Mouse (Mus musculus) forebrain, embryonic 12.5 days (tissue): ENCODE measurements around the gene Plac1. TPM values are rescaled to one million over a fixed set of nuclear protein-coding genes. Genes with fewer than 3 reads are reported as not detected.

Experiments
- ATAC-seq: fragments of 200-750 bp; cut with Nextera tagmentation; 2 replicates; pipeline ENCODE4 v1.8.0; 2017; ENCODE audit warnings: moderate TSS enrichment; ENCODE audit not compliant: low FRiP score
- H3K27ac ChIP-seq: fragments of 300-500 bp; sonication (generic); 2 replicates; pipeline ENCODE4 v1.5.1; 2016; ENCODE audit warnings: mild to moderate bottlenecking
- H3K27me3 ChIP-seq: fragments of 300-500 bp; sonication (generic); 2 replicates; pipeline ENCODE4 v1.6.1; 2016; ENCODE audit warnings: mild to moderate bottlenecking
- H3K36me3 ChIP-seq: fragments of 300-500 bp; sonication (generic); replicated peaks from 2 replicates; pipeline ENCODE4 v1.6.1; 2016; ENCODE audit warnings: mild to moderate bottlenecking
- H3K4me1 ChIP-seq: fragments of 300-500 bp; sonication (generic); 2 replicates; pipeline ENCODE4 v1.6.1; 2016
- H3K4me2 ChIP-seq: fragments of 300-500 bp; sonication (generic); 2 replicates; pipeline ENCODE4 v1.6.1; 2016; ENCODE audit warnings: mild to moderate bottlenecking, moderate library complexity
- H3K4me3 ChIP-seq: fragments of 300-500 bp; sonication (generic); replicated peaks from 2 replicates; pipeline ENCODE4 v1.5.1; 2016; ENCODE audit warnings: mild to moderate bottlenecking
- H3K9ac ChIP-seq: fragments of 300-500 bp; sonication (generic); 2 replicates; pipeline ENCODE4 v1.6.1; 2016; ENCODE audit warnings: mild to moderate bottlenecking
- H3K9me3 ChIP-seq: fragments of 300-500 bp; sonication (generic); 2 replicates; pipeline ENCODE4 v1.6.1; 2016
- WGBS: fragments of 180-500 bp; shearing (Covaris S2); methylation state at CpG from one replicate; pipeline ENCODE4 v1.1.7; 2016; 5-methylcytosine and 5-hydroxymethylcytosine counted together
- polyA plus RNA-seq: library from polyadenylated mRNA; unstranded; fragments of >200 nt; fragmentation: Nextera tagmentation; extraction: Ambion mirVana; gene quantifications from 2 replicates; pipeline ENCODE4 v1.2.1, GENCODE M21; 2016

Plac1 gene
- polyA plus RNA-seq, 1 experiment from 2014 or later: 0.97 TPM

DNA sequence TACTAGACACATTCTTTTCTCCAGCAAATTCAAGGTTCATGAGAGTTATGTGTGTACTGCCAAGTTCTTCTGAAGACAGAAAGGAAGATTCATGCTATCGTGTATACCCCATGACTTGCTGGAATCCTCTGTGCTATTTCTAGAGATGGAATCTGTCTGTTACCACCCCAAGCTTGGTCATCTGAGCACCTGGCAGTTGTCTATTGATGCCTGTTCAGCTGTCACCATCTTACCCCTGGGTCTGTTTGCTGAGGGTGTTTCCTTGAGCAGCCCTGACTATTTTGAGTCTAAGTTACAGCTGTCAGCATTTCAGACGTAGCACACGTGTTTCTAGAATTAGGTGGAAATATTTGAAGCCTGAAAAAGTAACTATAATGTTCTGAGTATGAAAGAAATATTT is 60.1 kb downstream of the Plac1 start:
- no peak overlapping the region for H3K4me2 ChIP-seq
- 86% methylated on average over 3 of the region's 3 CpGs for WGBS
- no peaks in the 10 kb centered on the region for H3K27me3 ChIP-seq
- H3K36me3 ChIP-seq: no peaks in the 10 kb centered on the region
- no peak overlapping the region for H3K27ac ChIP-seq
- no peak for ATAC-seq
- no peaks in the 10 kb centered on the region for H3K4me1 ChIP-seq
- H3K9ac ChIP-seq: no peak overlapping the region
- H3K9me3 ChIP-seq: no peaks in the 10 kb centered on the region
- H3K4me3 ChIP-seq: no peak overlapping the region

DNA sequence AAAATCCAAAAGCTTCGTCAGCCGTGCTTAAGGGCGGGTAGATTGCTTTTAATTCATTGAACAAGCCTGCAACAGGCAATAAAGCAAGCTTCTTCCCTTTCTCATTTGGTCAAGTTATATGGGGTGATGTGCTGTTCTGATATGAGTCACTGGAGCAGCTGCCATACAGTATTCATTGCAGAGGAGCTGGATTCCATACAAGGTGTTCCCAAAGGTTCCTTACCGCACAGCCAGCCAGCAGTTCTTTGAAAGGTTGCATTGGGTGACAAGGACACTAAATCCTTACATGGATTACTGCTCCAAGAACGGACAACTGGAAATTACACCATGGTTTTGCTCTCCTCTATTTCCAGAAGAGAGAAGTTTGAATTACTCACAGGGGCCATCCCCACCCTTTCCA is 63.6 kb downstream of the Plac1 start:
- H3K4me2 ChIP-seq: no peak overlapping the region

GRCm38 (mm10) chrX:53168623-53169022 is 71.3 kb downstream of the Plac1 start:
- Histone ChIP-seq H3K4me2 (no peak overlapping the region), H3K36me3 (no peaks in the 10 kb centered on the region), H3K27ac (no peak overlapping the region), H3K4me1 (0 out of 2 replicates have a peak, but pooled peaks cover 3% of the 10 kb centered on the region), H3K27me3 (no peaks in the 10 kb centered on the region), H3K9me3 (no peaks in the 10 kb centered on the region), H3K4me3 (no peak overlapping the region), H3K9ac (no peak overlapping the region)
- ATAC-seq: no peak
- WGBS: 75% methylated on average over 2 of the region's 2 CpGs

More for the DNA sequence above, 63.6 kb downstream of the Plac1 start:
- Histone ChIP-seq H3K4me1 (no peaks in the 10 kb centered on the region), H3K27ac (no peak overlapping the region), H3K9ac (no peak overlapping the region), H3K4me3 (no peak overlapping the region), H3K36me3 (no peaks in the 10 kb centered on the region), H3K9me3 (no peaks in the 10 kb centered on the region), H3K27me3 (no peaks in the 10 kb centered on the region)
- ATAC-seq: no peak
- 90% methylated on average over 5 of the region's 5 CpGs for WGBS

DNA sequence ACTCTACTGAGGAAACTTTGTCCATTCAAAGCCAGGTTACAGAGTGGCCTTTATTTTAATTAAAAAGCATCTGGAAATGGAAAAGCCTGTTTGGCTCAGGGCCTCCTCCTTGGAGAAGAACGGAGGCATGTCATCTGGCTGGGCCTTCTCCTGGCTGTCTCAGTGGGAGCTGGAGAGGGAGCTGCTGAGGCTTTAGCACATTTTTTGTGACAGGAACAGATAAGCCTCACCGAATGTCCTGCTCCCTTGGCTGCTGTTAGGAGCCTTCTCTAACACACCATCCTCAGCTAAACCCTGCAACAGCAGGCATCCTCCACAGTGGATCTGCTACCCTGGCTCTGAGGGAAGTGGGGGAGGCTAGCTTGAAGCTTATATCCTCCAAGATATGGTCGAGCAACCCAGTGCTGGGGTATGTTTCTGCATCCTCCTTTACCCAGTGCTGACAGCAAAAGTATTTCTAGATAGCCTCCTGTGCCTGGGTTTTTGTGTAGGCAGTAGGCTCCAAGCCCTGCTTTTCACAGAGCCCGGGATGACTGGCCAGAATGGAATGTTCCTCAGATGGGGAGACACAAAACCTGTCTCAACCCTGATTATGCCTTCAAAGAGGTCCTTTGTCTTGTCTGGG is 72.9 kb downstream of the Plac1 start:
- Histone ChIP-seq H3K9ac (no peak overlapping the region), H3K4me1 (0 out of 2 replicates have a peak, but pooled peaks cover 3% of the 10 kb centered on the region), H3K4me3 (no peak overlapping the region), H3K4me2 (no peak overlapping the region), H3K36me3 (no peaks in the 10 kb centered on the region), H3K9me3 (no peaks in the 10 kb centered on the region), H3K27ac (no peak overlapping the region), H3K27me3 (no peaks in the 10 kb centered on the region)
- 67% methylated on average over 4 of the region's 4 CpGs for WGBS
- ATAC-seq: no peak

DNA sequence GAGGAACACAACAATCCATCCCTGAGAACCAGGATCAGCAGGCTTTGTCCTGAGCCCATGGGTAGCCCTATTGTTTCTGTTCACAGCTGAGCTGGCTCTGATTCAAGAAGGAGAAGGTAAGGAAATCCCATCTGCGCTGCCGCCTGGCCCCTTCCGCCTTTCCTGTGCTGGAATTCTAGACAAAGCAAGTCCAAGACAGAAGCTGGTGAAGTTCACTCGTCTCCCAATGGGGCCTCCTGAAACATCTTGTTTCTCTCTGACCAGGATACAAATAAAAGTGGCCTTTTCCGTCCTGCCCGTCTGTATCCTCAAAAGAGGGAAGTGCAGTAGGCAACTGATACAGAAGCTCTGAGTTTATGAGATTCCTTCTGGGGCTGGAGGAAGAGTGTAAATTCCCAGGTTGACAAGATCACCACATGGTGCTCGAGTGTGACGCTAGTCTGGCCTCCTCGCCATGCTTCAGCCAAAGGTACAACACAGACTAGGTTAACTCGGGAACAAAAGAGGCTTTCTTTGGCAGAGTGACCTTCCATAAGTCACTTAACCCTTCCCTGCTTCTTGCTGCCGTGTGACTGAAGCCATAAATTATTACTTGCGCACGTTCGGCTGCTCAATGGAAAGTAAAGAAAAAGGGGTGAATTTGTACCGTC is 73.5 kb downstream of the Plac1 start:
- no peak overlapping the region for H3K4me3 ChIP-seq
- no peaks in the 10 kb centered on the region for H3K9me3 ChIP-seq
- H3K27me3 ChIP-seq: no peaks in the 10 kb centered on the region
- H3K9ac ChIP-seq: no peak overlapping the region
- no peaks in the 10 kb centered on the region for H3K36me3 ChIP-seq
- H3K27ac ChIP-seq: no peak overlapping the region
- WGBS: 50% methylated on average over 15 of the region's 15 CpGs
- no peak for ATAC-seq
- H3K4me2 ChIP-seq: no peak overlapping the region
- H3K4me1 ChIP-seq: 0 out of 2 replicates have a peak, but pooled peaks cover 3% of the 10 kb centered on the region

GRCm38 (mm10) chrX:53162589-53162988 is 77.3 kb downstream of the Plac1 start:
- H3K27ac ChIP-seq: no peak overlapping the region
- no peaks in the 10 kb centered on the region for H3K27me3 ChIP-seq
- no peak for ATAC-seq
- H3K36me3 ChIP-seq: no peaks in the 10 kb centered on the region
- H3K9me3 ChIP-seq: no peaks in the 10 kb centered on the region
- H3K4me2 ChIP-seq: no peak overlapping the region
- 0 out of 2 replicates have a peak, but pooled peaks cover 3% of the 10 kb centered on the region for H3K4me1 ChIP-seq
- H3K4me3 ChIP-seq: no peak overlapping the region
- 27% methylated on average over 4 of the region's 4 CpGs for WGBS
- no peak overlapping the region for H3K9ac ChIP-seq

DNA sequence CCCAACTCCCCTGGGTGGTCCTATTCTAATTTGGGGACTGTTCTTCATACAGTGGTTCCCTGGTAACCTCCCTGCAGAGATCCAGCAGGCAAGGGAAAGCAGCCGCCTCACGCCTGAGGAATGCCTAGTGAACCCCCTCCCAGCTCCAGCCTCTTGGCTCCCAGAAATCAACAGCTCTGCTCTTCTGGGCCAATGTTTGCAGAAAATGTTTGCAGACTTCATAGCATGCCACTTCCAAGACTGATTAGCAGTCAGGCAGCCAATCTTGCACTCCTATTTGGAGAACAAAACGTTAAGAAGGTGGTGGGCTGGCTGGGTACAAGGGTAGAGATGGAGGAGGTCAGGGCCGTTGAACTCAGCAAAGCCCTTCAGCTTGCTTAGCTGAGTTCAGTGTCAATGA is 78.3 kb downstream of the Plac1 start:
- Histone ChIP-seq H3K27me3 (no peaks in the 10 kb centered on the region), H3K9ac (no peak overlapping the region), H3K36me3 (no peaks in the 10 kb centered on the region), H3K4me2 (no peak overlapping the region), H3K27ac (no peak overlapping the region), H3K4me1 (0 out of 2 replicates have a peak, but pooled peaks cover 3% of the 10 kb centered on the region), H3K4me3 (no peak overlapping the region), H3K9me3 (no peaks in the 10 kb centered on the region)
- ATAC-seq: no peak
- WGBS: 56% methylated on average over 4 of the region's 4 CpGs

DNA sequence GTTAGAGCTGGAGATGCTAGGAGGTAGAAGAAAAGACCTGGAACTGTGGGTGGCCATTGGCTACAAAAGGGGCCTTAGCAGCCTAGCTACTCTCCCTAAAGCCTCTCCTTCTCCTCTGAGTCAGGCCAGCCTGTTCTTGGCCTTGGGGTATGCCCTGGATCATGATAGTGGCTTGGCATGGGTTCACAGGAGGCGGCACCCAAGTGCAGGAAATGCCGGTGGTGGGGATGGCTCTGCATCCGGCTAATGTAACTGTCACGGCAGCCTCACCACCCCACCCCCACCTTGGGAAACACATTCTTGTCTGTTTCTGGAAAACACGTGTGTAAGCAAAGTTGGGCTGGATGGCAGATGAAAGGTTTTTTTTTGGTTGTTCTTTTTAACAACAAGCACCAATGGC is 78.8 kb downstream of the Plac1 start:
- Histone ChIP-seq H3K4me1 (0 out of 2 replicates have a peak, but pooled peaks cover 1% of the 10 kb centered on the region), H3K9me3 (no peaks in the 10 kb centered on the region), H3K4me2 (no peak overlapping the region), H3K4me3 (no peak overlapping the region), H3K36me3 (no peaks in the 10 kb centered on the region), H3K27ac (no peak overlapping the region), H3K27me3 (no peaks in the 10 kb centered on the region), H3K9ac (no peak overlapping the region)
- WGBS: 79% methylated on average over 5 of the region's 5 CpGs
- no peak for ATAC-seq

GRCm38 (mm10) chrX:53148039-53148438 is 91.9 kb downstream of the Plac1 start:
- H3K4me1 ChIP-seq: no peaks in the 10 kb centered on the region
- no peak overlapping the region for H3K4me2 ChIP-seq
- H3K36me3 ChIP-seq: no peaks in the 10 kb centered on the region
- 74% methylated on average over 2 of the region's 2 CpGs for WGBS
- no peaks in the 10 kb centered on the region for H3K27me3 ChIP-seq
- H3K27ac ChIP-seq: no peak overlapping the region
- ATAC-seq: no peak
- H3K9ac ChIP-seq: no peak overlapping the region
- H3K9me3 ChIP-seq: no peaks in the 10 kb centered on the region
- no peak overlapping the region for H3K4me3 ChIP-seq

DNA sequence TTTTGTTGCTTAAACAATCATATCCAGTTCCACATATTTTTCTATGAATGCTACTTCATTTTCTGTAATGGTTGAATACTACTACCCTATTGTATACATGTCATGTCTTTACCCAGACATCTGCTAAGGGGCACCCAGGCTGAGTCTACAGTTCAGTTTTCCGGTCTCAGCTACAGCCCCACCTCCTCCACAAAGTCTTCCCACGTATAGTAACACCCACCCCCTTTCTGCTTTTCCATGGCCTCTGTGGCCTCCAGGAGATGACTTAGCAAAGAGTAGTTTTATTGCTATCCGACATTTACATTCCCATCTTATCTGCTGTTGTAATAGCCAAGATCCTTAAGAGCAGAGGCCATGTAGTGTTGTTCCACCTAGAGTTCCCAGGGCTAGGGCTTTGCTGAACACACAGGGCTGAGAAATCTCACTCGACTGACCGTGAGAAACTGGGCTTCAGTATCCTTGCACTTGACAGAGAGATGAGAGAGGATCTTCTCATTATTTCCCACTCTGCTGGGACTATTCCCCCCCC is 93.5 kb downstream of the Plac1 start:
- H3K27ac ChIP-seq: no peak overlapping the region
- 83% methylated on average over 5 of the region's 5 CpGs for WGBS
- no peak overlapping the region for H3K4me3 ChIP-seq
- no peaks in the 10 kb centered on the region for H3K36me3 ChIP-seq
- no peaks in the 10 kb centered on the region for H3K9me3 ChIP-seq
- ATAC-seq: no peak
- H3K9ac ChIP-seq: no peak overlapping the region
- H3K4me2 ChIP-seq: no peak overlapping the region
- no peaks in the 10 kb centered on the region for H3K4me1 ChIP-seq
- no peaks in the 10 kb centered on the region for H3K27me3 ChIP-seq

GRCm38 (mm10) chrX:53139641-53140040 is 100.3 kb downstream of the Plac1 start:
- no peaks in the 10 kb centered on the region for H3K9me3 ChIP-seq
- no peak overlapping the region for H3K4me2 ChIP-seq
- H3K36me3 ChIP-seq: no peaks in the 10 kb centered on the region
- H3K27me3 ChIP-seq: no peaks in the 10 kb centered on the region
- H3K4me1 ChIP-seq: no peaks in the 10 kb centered on the region
- no peak for ATAC-seq
- no peak overlapping the region for H3K27ac ChIP-seq
- 82% methylated on average over 2 of the region's 2 CpGs for WGBS
- H3K9ac ChIP-seq: no peak overlapping the region
- H3K4me3 ChIP-seq: no peak overlapping the region

- Histone ChIP-seq H3K4me1 (no peaks in the 10 kb centered on the region), H3K9ac (no peak overlapping the region), H3K36me3 (no peaks in the 10 kb centered on the region), H3K27ac (no peak overlapping the region), H3K4me2 (no peak overlapping the region), H3K9me3 (no peaks in the 10 kb centered on the region), H3K4me3 (no peak overlapping the region), H3K27me3 (no peaks in the 10 kb centered on the region)
- 68% methylated on average over 2 of the region's 2 CpGs for WGBS
- ATAC-seq: no peak
Measured at GRCm38 (mm10) chrX:53137066-53137465, 102.8 kb downstream of the Plac1 start.

DNA sequence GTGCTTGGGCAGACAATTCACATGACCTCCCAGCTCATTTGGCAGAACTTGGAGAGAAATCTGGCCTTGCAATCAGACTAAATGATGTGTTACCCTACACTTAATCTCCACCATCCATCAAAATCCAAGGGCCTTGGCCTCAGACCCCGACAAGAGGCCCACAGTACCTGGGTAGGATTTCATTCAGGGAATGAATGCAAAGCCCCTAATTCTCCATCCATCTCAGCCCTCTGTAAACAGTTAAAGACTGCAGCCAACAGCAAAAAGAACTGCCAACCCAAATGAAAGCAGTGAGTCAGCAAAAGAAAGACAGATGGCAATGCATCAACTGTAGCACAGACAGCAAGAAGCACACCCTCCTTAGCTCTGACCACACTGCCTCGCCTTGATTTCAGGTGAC is 110.4 kb downstream of the Plac1 start:
- no peaks in the 10 kb centered on the region for H3K36me3 ChIP-seq
- H3K4me1 ChIP-seq: no peaks in the 10 kb centered on the region
- no peak overlapping the region for H3K9ac ChIP-seq
- H3K27ac ChIP-seq: no peak overlapping the region
- no peak for ATAC-seq
- H3K9me3 ChIP-seq: no peaks in the 10 kb centered on the region
- H3K4me3 ChIP-seq: no peak overlapping the region
- no peak overlapping the region for H3K4me2 ChIP-seq
- 62% methylated on average over 2 of the region's 2 CpGs for WGBS
- H3K27me3 ChIP-seq: no peaks in the 10 kb centered on the region
